Mouse (Mus musculus): ENCODE measurements around the gene Oprm1. TPM values are rescaled to one million over a fixed set of nuclear protein-coding genes. Genes with fewer than 3 reads are reported as not detected.
A peak's percentile ranks its signal among the peaks of the same experiment; 100 is the strongest.

Gene Oprm1
- polyA plus RNA-seq, 1 experiment from 2014 or later, result not detected

DNA sequence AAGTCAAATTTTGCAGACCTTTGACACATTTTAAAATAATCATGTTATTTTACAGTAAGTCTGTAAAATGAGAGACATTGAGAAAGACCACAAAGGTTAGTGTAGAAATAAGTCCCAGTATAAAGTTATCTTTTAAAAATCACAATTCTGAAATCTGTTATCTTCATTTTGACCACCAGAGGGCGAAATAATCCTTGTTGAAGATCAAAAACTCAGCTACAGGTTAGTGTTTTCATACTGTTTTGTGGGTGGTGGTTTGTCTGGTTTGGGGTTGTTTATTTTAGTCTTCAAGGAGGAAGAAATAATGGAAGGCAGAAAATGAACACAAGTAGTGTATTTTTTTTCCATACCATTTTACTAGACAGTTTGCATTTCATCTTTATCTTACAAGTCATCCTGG, 127.2 kb downstream of the Oprm1 start:
- no peak overlapping the region for H3K9ac ChIP-seq (ENCODE audit: low read length)
- no peaks in the 10 kb centered on the region for H3K9me3 ChIP-seq (ENCODE audit: control insufficient read depth, low read length)
- WGBS, result 0% methylated on average over 1 of the region's 1 CpGs
- H3K4me1 ChIP-seq (replicated peaks; ENCODE audit: control insufficient read depth, insufficient read depth, low read length), result no peaks in the 10 kb centered on the region; the same call in 1 of the 2 replicates
- no peak for ATAC-seq (ENCODE audit: low read depth)
- H3K27me3 ChIP-seq (ENCODE audit: control insufficient read depth, insufficient read depth, low read depth, low read length), result no peaks in the 10 kb centered on the region
- no peak overlapping the region for H3K4me3 ChIP-seq (ENCODE audit: low read length)
- H3K4me2 ChIP-seq (ENCODE audit: low read depth, low read length), result no peak overlapping the region
- H3K36me3 ChIP-seq (ENCODE audit: control insufficient read depth, insufficient read depth, low read length), result no peaks in the 10 kb centered on the region
- no peak overlapping the region for H3K27ac ChIP-seq (ENCODE audit: low read length)

DNA sequence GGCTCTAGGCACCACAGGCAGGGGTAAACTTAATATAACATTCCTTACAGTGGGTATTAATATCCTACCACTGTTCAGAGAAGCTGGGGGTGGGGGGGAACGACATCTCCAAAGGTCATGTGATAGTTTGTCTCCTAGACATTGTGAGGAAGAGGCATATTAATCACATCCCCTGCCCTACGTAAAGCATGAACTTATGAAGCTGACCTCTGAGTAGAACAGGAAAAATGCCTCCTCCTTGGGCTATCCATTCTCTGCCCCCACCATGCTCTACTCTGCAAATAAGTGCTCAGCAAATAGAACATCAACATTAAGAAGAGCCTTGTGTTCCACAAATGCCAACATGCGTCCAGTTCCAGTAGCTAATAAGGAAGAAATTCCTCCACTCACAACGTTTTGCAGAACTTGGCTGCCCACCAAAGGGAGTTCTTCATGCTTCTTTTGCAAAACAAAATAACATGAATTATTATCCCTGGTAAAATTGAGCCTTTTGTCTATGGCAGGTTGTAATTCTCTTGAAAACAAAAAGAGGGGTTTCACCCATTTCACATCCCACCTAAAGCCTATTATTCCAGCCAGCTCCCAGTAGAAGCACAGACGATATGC, 131.4 kb downstream of the Oprm1 start:
- no peaks in the 10 kb centered on the region for H3K9me3 ChIP-seq (ENCODE audit: control insufficient read depth, low read length)
- no peak overlapping the region for H3K4me2 ChIP-seq (ENCODE audit: low read depth, low read length)
- no peak overlapping the region for H3K9ac ChIP-seq (ENCODE audit: low read length)
- no peaks in the 10 kb centered on the region for H3K36me3 ChIP-seq (ENCODE audit: control insufficient read depth, insufficient read depth, low read length)
- ATAC-seq (ENCODE audit: low read depth), result no peak
- H3K4me1 ChIP-seq (replicated peaks; ENCODE audit: control insufficient read depth, insufficient read depth, low read length), result no peaks in the 10 kb centered on the region; the same call in 1 of the 2 replicates
- no peak overlapping the region for H3K4me3 ChIP-seq (ENCODE audit: low read length)
- 23% methylated on average over 5 of the region's 5 CpGs for WGBS
- no peaks in the 10 kb centered on the region for H3K27me3 ChIP-seq (ENCODE audit: control insufficient read depth, insufficient read depth, low read depth, low read length)
- H3K27ac ChIP-seq (ENCODE audit: low read length), result no peak overlapping the region

DNA sequence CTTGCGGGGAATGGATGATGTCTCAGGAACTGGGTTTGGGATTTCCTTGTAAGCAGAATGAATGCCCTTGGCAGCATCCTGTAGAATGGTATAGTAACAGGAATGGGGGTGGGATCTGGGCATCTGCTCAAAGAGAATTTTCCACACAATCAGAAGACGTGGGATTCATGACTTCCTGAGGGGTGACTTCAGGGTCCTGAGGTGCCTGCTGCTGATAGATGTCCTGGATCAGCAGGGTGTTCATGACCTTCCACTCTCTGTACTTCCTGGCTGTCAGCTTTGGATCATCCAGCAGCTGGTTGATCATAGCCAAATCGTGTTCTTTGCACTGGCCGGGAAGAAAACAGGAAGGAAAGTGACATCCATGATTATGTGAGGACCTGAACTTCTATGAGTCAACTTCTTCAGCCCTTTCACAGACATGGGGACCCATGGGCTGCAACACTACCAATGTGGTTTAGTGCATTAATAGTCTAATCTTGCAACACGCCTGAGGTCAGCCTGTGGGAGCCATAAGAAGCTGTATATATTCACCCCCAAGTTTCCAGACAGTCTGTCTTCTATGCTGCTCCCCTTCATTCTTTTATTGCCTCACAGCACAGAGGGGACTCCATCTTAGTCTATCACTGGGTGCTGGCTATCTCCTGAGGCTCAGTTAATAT, 132.2 kb downstream of the Oprm1 start:
- Histone ChIP-seq H3K9me3 (ENCODE audit: control insufficient read depth, low read length) (no peaks in the 10 kb centered on the region), H3K4me2 (ENCODE audit: low read depth, low read length) (no peak overlapping the region), H3K27ac (ENCODE audit: low read length) (no peak overlapping the region), H3K4me3 (ENCODE audit: low read length) (no peak overlapping the region), H3K36me3 (ENCODE audit: control insufficient read depth, insufficient read depth, low read length) (no peaks in the 10 kb centered on the region), H3K9ac (ENCODE audit: low read length) (no peak overlapping the region), H3K4me1 (replicated peaks; ENCODE audit: control insufficient read depth, insufficient read depth, low read length) (no peaks in the 10 kb centered on the region; the same call in 1 of the 2 replicates), H3K27me3 (ENCODE audit: control insufficient read depth, insufficient read depth, low read depth, low read length) (no peaks in the 10 kb centered on the region)
- WGBS, result 49% methylated on average over 5 of the region's 5 CpGs
- peak; percentile 60 for ATAC-seq (ENCODE audit: low read depth)

DNA sequence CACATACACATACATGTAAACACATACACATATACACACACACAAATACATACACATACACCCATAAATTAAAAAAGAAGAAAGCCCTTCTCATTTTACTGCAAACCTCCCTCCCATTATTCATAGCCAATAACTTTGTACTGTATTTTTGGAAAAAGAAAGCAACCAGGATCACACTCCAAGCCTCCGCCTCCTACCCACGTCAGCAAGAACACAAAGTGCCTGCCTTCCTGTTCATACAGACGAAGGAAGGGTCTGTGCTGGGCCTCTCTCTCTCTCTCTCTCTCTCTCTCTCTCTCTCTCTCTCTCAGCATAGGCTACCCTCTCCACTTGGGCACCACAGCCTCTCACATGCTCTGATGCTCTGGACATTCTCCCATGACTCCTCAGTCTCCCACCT, 137.5 kb downstream of the Oprm1 start:
- Histone ChIP-seq H3K4me3 (ENCODE audit: low read length) (no peak overlapping the region), H3K9ac (ENCODE audit: low read length) (no peak overlapping the region), H3K9me3 (ENCODE audit: control insufficient read depth, low read length) (no peaks in the 10 kb centered on the region), H3K36me3 (ENCODE audit: control insufficient read depth, insufficient read depth, low read length) (no peaks in the 10 kb centered on the region), H3K4me1 (replicated peaks; ENCODE audit: control insufficient read depth, insufficient read depth, low read length) (no peaks in the 10 kb centered on the region), H3K27me3 (ENCODE audit: control insufficient read depth, insufficient read depth, low read depth, low read length) (no peaks in the 10 kb centered on the region), H3K4me2 (ENCODE audit: low read depth, low read length) (no peak overlapping the region), H3K27ac (ENCODE audit: low read length) (no peak overlapping the region)
- no peak for ATAC-seq (ENCODE audit: low read depth)
- 43% methylated on average over 3 of the region's 3 CpGs for WGBS

DNA sequence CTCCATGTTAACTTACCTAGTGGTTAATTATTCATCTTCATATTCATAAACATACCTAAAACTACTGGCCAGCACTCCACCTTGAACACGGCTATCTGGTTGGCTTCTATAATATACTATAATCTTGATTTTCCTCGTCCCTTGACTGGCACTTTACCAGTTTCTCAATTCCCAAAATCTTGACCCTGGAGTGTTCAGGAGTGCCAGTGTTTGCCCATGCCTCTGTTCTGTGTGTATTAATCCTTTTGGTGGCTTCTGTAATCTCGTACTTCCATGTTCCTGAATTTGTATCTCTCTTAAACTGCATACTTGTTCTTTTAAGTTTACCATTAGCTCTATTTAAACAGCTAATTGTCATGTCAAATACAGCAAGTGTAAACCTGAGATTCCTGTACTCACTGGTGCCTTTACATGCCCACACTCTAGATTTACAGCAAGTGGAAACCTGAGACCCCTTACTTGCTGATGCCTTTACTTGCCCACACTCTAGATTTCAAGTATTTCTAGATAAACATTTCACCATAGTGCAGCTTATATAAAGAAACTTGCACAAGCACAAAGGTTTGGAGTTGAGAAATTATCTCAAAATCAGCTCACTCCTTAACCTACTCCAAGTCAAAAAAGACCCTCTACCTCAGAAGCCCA, 138.5 kb downstream of the Oprm1 start:
- no peaks in the 10 kb centered on the region for H3K27me3 ChIP-seq (ENCODE audit: control insufficient read depth, insufficient read depth, low read depth, low read length)
- no peak overlapping the region for H3K4me2 ChIP-seq (ENCODE audit: low read depth, low read length)
- H3K9me3 ChIP-seq (ENCODE audit: control insufficient read depth, low read length), result no peaks in the 10 kb centered on the region
- H3K4me1 ChIP-seq (replicated peaks; ENCODE audit: control insufficient read depth, insufficient read depth, low read length), result no peaks in the 10 kb centered on the region
- 52% methylated on average over 3 of the region's 3 CpGs for WGBS
- H3K27ac ChIP-seq (ENCODE audit: low read length), result no peak overlapping the region; the same call in 1 of the 2 replicates
- no peak overlapping the region for H3K9ac ChIP-seq (ENCODE audit: low read length)
- no peaks in the 10 kb centered on the region for H3K36me3 ChIP-seq (ENCODE audit: control insufficient read depth, insufficient read depth, low read length)
- no peak overlapping the region for H3K4me3 ChIP-seq (ENCODE audit: low read length)
- peak; percentile 80 for ATAC-seq (ENCODE audit: low read depth)

DNA sequence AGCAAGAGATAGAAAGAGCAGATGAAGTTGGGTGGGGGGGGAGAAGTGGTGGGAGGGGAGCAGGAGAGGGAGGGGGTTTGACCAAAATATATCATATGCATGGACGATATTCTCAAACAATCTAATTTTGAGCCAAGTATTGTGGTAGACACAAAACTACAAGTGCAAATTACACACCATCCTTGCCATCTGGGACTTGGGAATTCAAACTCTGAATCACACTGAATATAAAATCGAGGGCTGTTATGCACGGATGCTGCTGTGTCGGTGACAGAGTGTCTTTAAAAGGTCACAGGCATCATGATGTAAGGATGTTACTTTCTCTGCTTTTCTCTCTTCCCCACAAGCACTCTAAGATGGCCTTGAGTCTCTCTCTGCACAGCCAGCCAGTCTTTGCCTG, 141.8 kb downstream of the Oprm1 start:
- 87% methylated on average over 4 of the region's 4 CpGs for WGBS
- H3K27me3 ChIP-seq (ENCODE audit: control insufficient read depth, insufficient read depth, low read depth, low read length), result no peaks in the 10 kb centered on the region
- H3K4me3 ChIP-seq (ENCODE audit: low read length), result no peak overlapping the region
- no peaks in the 10 kb centered on the region for H3K36me3 ChIP-seq (ENCODE audit: control insufficient read depth, insufficient read depth, low read length)
- ATAC-seq (ENCODE audit: low read depth), result no peak
- no peak overlapping the region for H3K4me2 ChIP-seq (ENCODE audit: low read depth, low read length)
- H3K9me3 ChIP-seq (ENCODE audit: control insufficient read depth, low read length), result no peaks in the 10 kb centered on the region
- H3K9ac ChIP-seq (ENCODE audit: low read length), result no peak overlapping the region
- H3K4me1 ChIP-seq (replicated peaks; ENCODE audit: control insufficient read depth, insufficient read depth, low read length), result no peaks in the 10 kb centered on the region
- H3K27ac ChIP-seq (ENCODE audit: low read length), result no peak overlapping the region

DNA sequence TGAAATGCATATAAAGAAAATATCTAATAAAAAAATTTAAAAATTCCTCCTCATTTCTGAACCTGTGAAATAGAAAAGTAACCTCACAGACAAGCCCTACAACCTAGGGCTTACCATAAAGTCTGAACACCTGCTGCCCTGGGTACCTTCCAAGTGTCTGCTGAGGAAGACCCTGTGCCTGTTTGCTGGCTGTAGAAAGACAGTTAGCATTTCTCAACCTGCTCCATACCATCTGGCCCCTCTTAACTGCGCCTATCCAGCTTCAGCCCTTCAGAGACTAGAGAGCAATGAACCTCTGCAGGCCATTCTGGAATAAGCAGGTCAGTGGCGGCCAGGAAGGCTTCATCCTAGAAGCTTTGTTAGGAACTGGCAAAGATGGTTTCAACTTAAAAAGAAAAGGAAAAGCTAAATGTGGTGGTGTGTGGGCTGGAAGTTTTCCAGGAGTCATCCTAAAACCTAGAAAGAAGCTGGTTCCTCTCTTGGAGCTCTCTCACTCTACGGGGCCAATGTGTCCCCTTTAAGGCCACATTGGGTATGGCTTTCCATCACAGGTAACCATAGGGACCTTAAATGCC, 143.6 kb downstream of the Oprm1 start:
- no peaks in the 10 kb centered on the region for H3K27me3 ChIP-seq (ENCODE audit: control insufficient read depth, insufficient read depth, low read depth, low read length)
- 83% methylated on average over 3 of the region's 3 CpGs for WGBS
- H3K9ac ChIP-seq (ENCODE audit: low read length), result no peak overlapping the region
- ATAC-seq (ENCODE audit: low read depth), result no peak
- H3K4me3 ChIP-seq (ENCODE audit: low read length), result no peak overlapping the region
- no peaks in the 10 kb centered on the region for H3K9me3 ChIP-seq (ENCODE audit: control insufficient read depth, low read length)
- H3K27ac ChIP-seq (ENCODE audit: low read length), result no peak overlapping the region
- no peaks in the 10 kb centered on the region for H3K36me3 ChIP-seq (ENCODE audit: control insufficient read depth, insufficient read depth, low read length)
- no peak overlapping the region for H3K4me2 ChIP-seq (ENCODE audit: low read depth, low read length)
- H3K4me1 ChIP-seq (replicated peaks; ENCODE audit: control insufficient read depth, insufficient read depth, low read length), result no peaks in the 10 kb centered on the region

DNA sequence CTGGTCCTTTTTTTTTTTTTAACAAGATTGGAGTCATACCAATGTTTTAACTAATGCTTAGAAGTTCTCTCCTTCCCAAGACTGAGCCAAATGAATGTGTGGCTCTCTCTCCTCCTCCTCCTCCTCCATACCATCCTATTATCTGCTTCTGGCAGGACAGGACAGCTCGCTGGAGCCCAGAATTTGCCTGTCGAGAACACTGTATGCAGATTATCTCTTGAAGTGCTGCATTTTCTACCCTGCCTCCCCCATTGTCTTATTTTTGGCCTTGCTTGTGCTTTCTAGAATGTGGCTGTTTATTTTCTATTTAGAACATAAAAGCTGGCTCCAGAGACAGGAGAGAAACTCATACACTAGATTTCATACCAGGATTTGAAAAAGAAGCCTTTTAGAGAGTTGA, 151.5 kb downstream of the Oprm1 start:
- Histone ChIP-seq H3K27ac (ENCODE audit: low read length) (no peak overlapping the region), H3K9me3 (ENCODE audit: control insufficient read depth, low read length) (no peaks in the 10 kb centered on the region), H3K4me3 (ENCODE audit: low read length) (no peak overlapping the region), H3K4me2 (ENCODE audit: low read depth, low read length) (no peak overlapping the region), H3K4me1 (replicated peaks; ENCODE audit: control insufficient read depth, insufficient read depth, low read length) (no peaks in the 10 kb centered on the region), H3K9ac (ENCODE audit: low read length) (no peak overlapping the region), H3K27me3 (ENCODE audit: control insufficient read depth, insufficient read depth, low read depth, low read length) (no peaks in the 10 kb centered on the region), H3K36me3 (ENCODE audit: control insufficient read depth, insufficient read depth, low read length) (no peaks in the 10 kb centered on the region)
- ATAC-seq (ENCODE audit: low read depth), result no peak
- 53% methylated on average over 2 of the region's 2 CpGs for WGBS

DNA sequence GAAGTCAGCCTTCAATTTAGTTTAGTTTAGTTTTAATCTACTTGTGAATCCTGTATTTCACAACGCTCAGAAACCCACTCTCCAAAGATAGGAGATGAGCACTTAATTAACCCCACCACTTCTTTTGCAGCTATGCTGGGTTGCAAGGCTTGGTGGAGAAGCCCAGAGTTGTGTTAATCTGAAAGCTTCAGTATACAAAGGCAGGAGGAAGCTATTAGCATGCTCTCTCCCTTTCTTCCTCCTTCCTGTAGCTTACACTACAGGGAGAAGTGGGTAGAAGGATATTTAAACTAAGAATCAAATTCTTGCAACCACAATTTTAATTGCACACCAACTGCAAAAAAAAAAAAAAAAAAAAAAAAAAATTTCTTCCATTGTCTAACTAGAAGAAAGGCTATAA, 157.7 kb downstream of the Oprm1 start:
- Histone ChIP-seq H3K27me3 (ENCODE audit: control insufficient read depth, insufficient read depth, low read depth, low read length) (no peaks in the 10 kb centered on the region), H3K9ac (ENCODE audit: low read length) (no peak overlapping the region), H3K9me3 (ENCODE audit: control insufficient read depth, low read length) (no peaks in the 10 kb centered on the region), H3K36me3 (ENCODE audit: control insufficient read depth, insufficient read depth, low read length) (no peaks in the 10 kb centered on the region), H3K4me3 (ENCODE audit: low read length) (no peak overlapping the region), H3K4me2 (ENCODE audit: low read depth, low read length) (no peak overlapping the region), H3K4me1 (replicated peaks; ENCODE audit: control insufficient read depth, insufficient read depth, low read length) (peaks cover 5% of the 10 kb centered on the region; the same call in 1 of the 2 replicates), H3K27ac (ENCODE audit: low read length) (no peak overlapping the region)
- WGBS, result 46% methylated on average over 1 of the region's 1 CpGs
- ATAC-seq (ENCODE audit: low read depth), result no peak
